In the genomic region with DNA sequence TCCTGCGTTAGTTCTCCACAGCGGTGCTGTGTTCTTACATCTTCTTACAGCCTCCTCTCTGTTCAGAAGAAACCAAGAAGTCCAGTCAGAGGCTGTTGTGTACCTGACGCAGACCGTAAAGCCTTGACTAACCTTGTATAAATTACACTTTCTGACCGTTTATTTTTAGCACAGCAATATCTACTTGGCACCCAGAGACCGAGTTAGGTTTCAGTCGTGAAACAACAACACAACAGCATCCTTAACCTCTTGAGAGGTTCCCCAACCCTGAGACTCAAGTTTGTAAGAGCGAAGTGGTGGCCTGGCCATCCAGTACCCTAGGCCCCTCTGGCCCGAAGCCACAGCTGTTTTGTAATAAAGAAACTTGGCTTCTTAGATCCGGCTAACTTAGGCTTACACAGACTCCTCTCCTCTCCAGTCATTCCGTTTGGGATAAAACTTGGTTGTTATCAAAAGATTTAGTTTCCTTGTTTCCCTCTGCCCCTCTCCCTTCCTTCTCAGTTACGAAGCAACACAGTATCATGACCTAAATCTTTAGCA, we compare ENCODE assay signal across 22 mouse cellular contexts. TPM values are rescaled to one million over a fixed set of nuclear protein-coding genes. Genes with fewer than 3 reads are reported as not detected.
A peak's percentile ranks its signal among the peaks of the same experiment; 100 is the strongest.
DNase-seq lines count a peak whose midpoint lies in the region; ATAC-seq and TF ChIP-seq lines count a peak whose summit lies in the region.
"Had no signal": no experiment of that assay in that cellular context is flagged by ENCODE, and none has a peak within 500 bp of the region (broad histone marks: within the 10 kb centered on the region; RNA-seq: fewer than 3 reads in every experiment).

No protein-coding gene starts in this region.

- no peak overlapping the region for H3K4me3 ChIP-seq in kidney, embryonic 15.5 days (replicated peaks)
- H3K4me3 ChIP-seq in kidney, embryonic 14.5 days (ENCODE audit: low read length): no peak overlapping the region
- no peak overlapping the region for H3K4me3 ChIP-seq in lung, adult 2 months (replicated peaks; ENCODE audit: extremely low read depth, low read depth, low read length)
- H3K4me3 ChIP-seq: forebrain, embryonic 10.5 days; hindbrain, embryonic 13.5 days; stomach, embryonic 15.5 days had no signal

- no peak overlapping the region for H3K4me2 ChIP-seq in kidney, embryonic 15.5 days
- H3K4me2 ChIP-seq in kidney, embryonic 14.5 days (replicated peaks; ENCODE audit: low read depth, low read length): no peak overlapping the region
- H3K4me2 ChIP-seq: hindbrain, embryonic 13.5 days; stomach, embryonic 15.5 days had no signal

- peaks cover 25% of the 10 kb centered on the region for H3K4me1 ChIP-seq in kidney, embryonic 15.5 days
- H3K4me1 ChIP-seq in kidney, embryonic 14.5 days (ENCODE audit: control insufficient read depth, insufficient read depth, low read length): peaks cover 10% of the 10 kb centered on the region; the same call in 1 of the 2 replicates
- peaks cover 12% of the 10 kb centered on the region for H3K4me1 ChIP-seq in lung, adult 2 months (ENCODE audit: control insufficient read depth, insufficient read depth, low read length)

- TF ChIP-seq CTCF in lung, adult 2 months (IDR thresholded peaks at IDR 0.05; ENCODE audit: insufficient read depth, low read length): no peak

- DNase-seq in heart, adult 11 months: peak; percentile 77
- DNase-seq in heart, postnatal 36 days: no peak
- peak; percentile 21 for DNase-seq in lung, postnatal 10 days
- no peak for DNase-seq in lung, adult 2 months
- DNase-seq in left cerebral cortex, postnatal 36 days (ENCODE audit: low spot score in 2 of 2): no peak
- DNase-seq: adrenal gland, postnatal 36 days; cerebellum, adult 11-12 months; cerebellum, postnatal 25 days; embryo, embryonic 11 days; forebrain, postnatal 0 days; kidney, adult 9 months; layer of hippocampus, postnatal 36 days; liver; right cerebral cortex, postnatal 14 days had no signal

- H3K9me3 ChIP-seq in kidney, embryonic 15.5 days (replicated peaks): no peaks in the 10 kb centered on the region
- H3K9me3 ChIP-seq in kidney, embryonic 14.5 days (ENCODE audit: control insufficient read depth, low read length): no peaks in the 10 kb centered on the region
- H3K9me3 ChIP-seq: forebrain, embryonic 10.5 days; hindbrain, embryonic 13.5 days; stomach, embryonic 15.5 days had no signal

- H3K9ac ChIP-seq in kidney, embryonic 15.5 days: no peak overlapping the region
- no peak overlapping the region for H3K9ac ChIP-seq in kidney, embryonic 14.5 days (ENCODE audit: low read depth, low read length)
- H3K9ac ChIP-seq: forebrain, postnatal 0 days; hindbrain, embryonic 13.5 days; stomach, embryonic 15.5 days had no signal

- H3K36me3 ChIP-seq in kidney, embryonic 15.5 days: no peaks in the 10 kb centered on the region
- H3K36me3 ChIP-seq in kidney, embryonic 14.5 days (ENCODE audit: control insufficient read depth, insufficient read depth, low read length): no peaks in the 10 kb centered on the region
- H3K36me3 ChIP-seq: forebrain, embryonic 10.5 days; hindbrain, embryonic 13.5 days; stomach, embryonic 15.5 days had no signal

- intact Hi-C loops in heart, postnatal 36 days (cut with DNase I): no loop called here
- intact Hi-C loops in left cerebral cortex, postnatal 36 days (cut with DNase I): no loop called here

- TF ChIP-seq POLR2A in lung, adult 2 months (IDR thresholded peaks at IDR 0.05; ENCODE audit: borderline replicate concordance, extremely low read depth, low read depth, low read length): no peak

- no peak for ATAC-seq in kidney, embryonic 15.5 days (replicated peaks; ENCODE audit: low FRiP score)
- ATAC-seq in kidney, embryonic 14.5 days (ENCODE audit: low FRiP score, low TSS enrichment): no peak
- no peak for ATAC-seq in megakaryocyte, adult 5-6 weeks (ENCODE audit: poor library complexity, severe bottlenecking)
- ATAC-seq: forebrain, postnatal 0 days; midbrain, embryonic 16.5 days had no signal

- no peaks in the 10 kb centered on the region for H3K27me3 ChIP-seq in kidney, embryonic 15.5 days
- H3K27me3 ChIP-seq in kidney, embryonic 14.5 days (ENCODE audit: control insufficient read depth, insufficient read depth, low read length): no peaks in the 10 kb centered on the region
- H3K27me3 ChIP-seq: CH12.LX; hindbrain, embryonic 13.5 days; stomach, embryonic 15.5 days had no signal

- peak overlapping the region; percentile 2; the same call in 1 of the 2 replicates for H3K27ac ChIP-seq in kidney, embryonic 15.5 days
- no peak overlapping the region for H3K27ac ChIP-seq in kidney, embryonic 14.5 days (ENCODE audit: low read depth, low read length)
- H3K27ac ChIP-seq: forebrain, embryonic 10.5 days; hindbrain, embryonic 13.5 days; stomach, embryonic 15.5 days had no signal

- WGBS in kidney, embryonic 15.5 days: 43% methylated on average over 12 of the region's 12 CpGs
- 47% methylated on average over 12 of the region's 12 CpGs for WGBS in kidney, embryonic 14.5 days
- 49% methylated on average over 12 of the region's 12 CpGs for WGBS in lung, adult 2 months

RNA-seq across cellular contexts. Expression of a gene that starts 32.7 kb away (rescaled TPM):
- total RNA-seq in heart, postnatal 36 days (2021): 10 to 100 TPM; 89.4 to 95.7 TPM
- polyA plus RNA-seq in kidney, embryonic 15.5 days (2015; fragmentation: Nextera tagmentation; extraction: Ambion mirVana): 22.8 and 27.8 TPM in 2 replicates
- 17.1 and 24.0 TPM in 2 replicates for polyA plus RNA-seq in kidney, embryonic 14.5 days (2014; fragmentation: Nextera tagmentation; extraction: Ambion mirVana)
- polyA plus RNA-seq in lung, adult 2 months (2012; rRNA removed): 348 and 349 TPM in 2 replicates
- 10 to 100 TPM; 39.4 to 43.5 TPM for total RNA-seq in left cerebral cortex, postnatal 36 days (2021)
- total RNA-seq in megakaryocyte, adult 5-6 weeks (2015): 0.18 and 0.27 TPM in 2 replicates
- 0.28 TPM in 1 of 2 replicates, not detected in the other for total RNA-seq in megakaryocyte, adult 5-6 weeks (2017)

Comparison
In these comparisons a context has a peak if more than half of its experiments do, and no peak if none do; other contexts are left out.
1. DNase-seq: peak in heart, adult 11 months (single experiment) and lung, postnatal 10 days (single experiment); none in heart, postnatal 36 days (0 of 2), lung, adult 2 months (single experiment) and left cerebral cortex, postnatal 36 days (0 of 2).
2. RNA of a gene that starts 32.7 kb away (total RNA-seq): 89.4 to 95.7 TPM in heart, postnatal 36 days and 39.4 to 43.5 TPM in left cerebral cortex, postnatal 36 days; 0.18 to 0.28 TPM in megakaryocyte, adult 5-6 weeks; every median in the first group is over 10 times any median in the second.